3 mouse cellular contexts compared by ENCODE assay signal in the genomic region with DNA sequence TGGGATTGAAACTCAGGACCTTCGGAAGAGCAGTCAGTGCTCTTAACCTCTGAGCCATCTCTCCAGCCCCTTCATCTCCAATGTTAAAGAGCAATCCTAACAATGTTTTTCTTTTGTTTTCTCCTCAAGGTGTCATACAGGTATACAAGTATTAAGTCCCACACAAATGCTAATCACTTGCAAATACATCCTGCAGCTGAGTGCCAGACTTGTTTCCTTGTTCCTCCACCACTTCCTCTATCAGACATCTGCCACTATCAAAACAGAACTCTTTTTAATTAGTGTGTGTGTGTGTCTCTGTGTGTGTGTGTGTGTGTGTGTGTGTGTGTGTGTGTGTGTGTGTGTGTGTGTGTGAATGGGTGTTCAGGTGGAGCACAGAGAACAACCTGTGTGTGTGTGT. TPM values are rescaled to one million over a fixed set of nuclear protein-coding genes. Genes with fewer than 3 reads are reported as not detected.
"Had no signal": no experiment of that assay in that cellular context is flagged by ENCODE, and none has a peak within 500 bp of the region (broad histone marks: within the 10 kb centered on the region; RNA-seq: fewer than 3 reads in every experiment).

No protein-coding gene starts in this region.

RNA-seq across cellular contexts. Expression of a gene that starts 48.5 kb away (rescaled TPM):
- total RNA-seq: megakaryocyte-erythroid progenitor cell, adult 5-6 weeks had no signal
- polyA plus RNA-seq: lung, embryonic 14.5 days; macrophage had no signal
